Mouse (Mus musculus) liver, embryonic 14.5 days (tissue): ENCODE results near the gene Vegfa. TPM values are rescaled to one million over a fixed set of nuclear protein-coding genes. Genes with fewer than 3 reads are reported as not detected.
A peak's percentile ranks its signal among the peaks of the same experiment; 100 is the strongest.

Source experiments
- ATAC-seq: fragments of 200-750 bp; cut with Nextera tagmentation; 2 replicates; pipeline ENCODE4 v1.8.0; 2017; ENCODE audit warnings: moderate number of reproducible peaks, mild to moderate bottlenecking, moderate library complexity; ENCODE audit not compliant: insufficient read depth
- DNase-seq, 3 experiments: peaks; one replicate each; pipeline ENCODE4 v3.0.0-alpha.2; 2012 to 2013; ENCODE audit warnings: low read depth in 3 of 3, low spot score in 3 of 3
- H3K27ac ChIP-seq: fragments of 300-500 bp; sonication (generic); 2 replicates; pipeline ENCODE4 v1.5.1; 2014; ENCODE audit warnings: moderate library complexity, mild to moderate bottlenecking, control low read depth, inconsistent platforms
- H3K27me3 ChIP-seq: fragments of 300-500 bp; sonication (generic); 2 replicates; pipeline ENCODE4 v1.6.1; 2014; ENCODE audit warnings: mild to moderate bottlenecking, low read length, moderate library complexity; ENCODE audit not compliant: control insufficient read depth, insufficient read depth
- H3K36me3 ChIP-seq: fragments of 300-500 bp; sonication (generic); replicated peaks from 2 replicates; pipeline ENCODE4 v1.6.1; 2014; ENCODE audit warnings: low read depth; ENCODE audit not compliant: control insufficient read depth, insufficient read depth
- H3K4me1 ChIP-seq, 2 experiments: fragments of 200-500 bp in 1 of 2; fragments of 300-500 bp in 1 of 2; sonication (generic) in 1 of 2; replicated peaks; 2 replicates each; pipeline ENCODE4 v1.6.1; 2012 to 2014; ENCODE audit warnings: antibody characterized with exemption in 1 of 2, inconsistent platforms in 1 of 2, low read length in 1 of 2; ENCODE audit not compliant: control insufficient read depth in 2 of 2, insufficient read depth in 2 of 2
- H3K4me2 ChIP-seq: fragments of 300-500 bp; sonication (generic); 2 replicates; pipeline ENCODE4 v1.6.1; 2014; ENCODE audit warnings: low read depth, mild to moderate bottlenecking, control low read depth, moderate library complexity
- H3K4me3 ChIP-seq, 2 experiments: fragments of 200-500 bp in 1 of 2; fragments of 300-500 bp in 1 of 2; sonication (generic) in 1 of 2; 2 replicates each; pipeline ENCODE4 v1.5.1; 2012 to 2014; ENCODE audit warnings: low read depth in 2 of 2, low read length in 2 of 2, mild to moderate bottlenecking in 2 of 2, control low read depth in 1 of 2, inconsistent platforms in 1 of 2, moderate library complexity in 1 of 2; ENCODE audit not compliant: insufficient read depth in 1 of 2
- H3K9ac ChIP-seq: fragments of 300-500 bp; sonication (generic); replicated peaks from 2 replicates; pipeline ENCODE4 v1.6.1; 2014; ENCODE audit warnings: mild to moderate bottlenecking, control low read depth, moderate library complexity
- H3K9me3 ChIP-seq: fragments of 300-500 bp; sonication (generic); 2 replicates; pipeline ENCODE4 v1.6.1; 2016; ENCODE audit warnings: low read length, mixed read lengths; ENCODE audit not compliant: control insufficient read depth
- CTCF ChIP-seq: IDR thresholded peaks from 2 replicates; pipeline ENCODE4 v1.5.1; 2016; ENCODE audit warnings: antibody characterized with exemption, low read depth, control low read depth
- EP300 ChIP-seq: IDR thresholded peaks from 2 replicates; pipeline ENCODE4 v1.6.1; 2016; ENCODE audit warnings: antibody characterized with exemption, low read depth
- WGBS: fragments of 180-500 bp; shearing (Covaris S2); extraction: QIAGEN DNeasy Blood & Tissue Kit; methylation state at CpG from one replicate; pipeline ENCODE4 v1.1.7; 2014; ENCODE audit not compliant: insufficient replicate concordance; 5-methylcytosine and 5-hydroxymethylcytosine counted together
- polyA plus RNA-seq, 2 experiments: library from polyadenylated mRNA; depleted of rRNA in 1 of 2; stranded (reverse) in 1 of 2; unstranded in 1 of 2; fragments of >200 nt; fragmentation: Nextera tagmentation in 1 of 2; extraction: Ambion mirVana in 1 of 2; gene quantifications; 2 replicates each; pipeline versions ENCODE4 v1.2.1 to v1.2.3; 2012 to 2014

The Vegfa gene
- polyA plus RNA-seq, 2 experiments = 1.2 to 33.9 TPM

DNA sequence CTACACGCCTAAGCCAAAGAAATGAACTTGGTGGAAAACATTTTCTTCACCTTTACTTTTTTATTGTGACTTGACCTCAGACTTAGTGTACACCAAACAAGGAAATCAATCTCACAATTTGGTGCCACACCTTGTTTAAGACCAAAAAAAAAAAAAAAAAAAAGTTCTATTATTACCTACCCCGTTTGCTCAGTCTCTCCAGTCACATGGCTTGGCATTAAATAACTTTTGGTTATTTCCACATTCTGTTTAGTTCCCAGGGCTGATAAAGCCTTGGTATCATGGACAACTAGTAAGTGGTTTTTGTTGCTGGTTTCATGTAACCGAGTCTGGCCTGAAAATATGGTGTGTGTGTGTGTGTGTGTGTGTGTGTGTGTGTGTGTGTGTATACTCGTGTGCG, 12.8 kb upstream of the Vegfa start:
- no peak for TF ChIP-seq CTCF
- no peak for TF ChIP-seq EP300
- no peak for ATAC-seq
- 45% methylated on average over 5 of the region's 5 CpGs for WGBS

DNA sequence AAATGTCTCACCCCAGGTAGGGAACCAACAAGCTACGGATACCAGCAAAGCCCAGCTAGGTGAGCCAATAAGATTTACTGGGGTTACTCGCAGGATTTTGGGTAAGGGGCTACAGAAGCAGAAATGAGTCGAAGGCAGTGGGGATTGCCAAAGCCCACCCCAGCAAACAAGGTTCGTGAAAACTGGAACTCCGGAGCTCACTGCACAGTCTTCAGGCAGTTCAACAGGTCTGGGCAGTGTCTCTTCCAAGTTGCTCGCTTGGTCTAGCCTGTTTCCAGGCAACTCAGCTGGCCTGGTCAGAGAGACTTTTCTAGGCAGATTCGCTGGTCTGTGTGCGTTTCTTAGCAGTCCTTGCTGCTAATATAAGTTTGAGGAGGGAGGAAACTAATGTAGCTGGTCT, 10.0 kb upstream of the Vegfa start:
- no peak overlapping the region for H3K4me3 ChIP-seq
- H3K36me3 ChIP-seq = no peaks in the 10 kb centered on the region
- no peak overlapping the region for H3K9ac ChIP-seq
- H3K9me3 ChIP-seq = no peaks in the 10 kb centered on the region
- DNase-seq = no peak
- H3K27ac ChIP-seq = no peak overlapping the region
- no peak overlapping the region for H3K4me2 ChIP-seq
- ATAC-seq = no peak
- H3K27me3 ChIP-seq = no peaks in the 10 kb centered on the region
- TF ChIP-seq EP300 = no peak
- TF ChIP-seq CTCF = no peak
- peaks cover 3 to 13% of the 10 kb centered on the region in 2 experiments for H3K4me1 ChIP-seq
- WGBS = 73% methylated on average over 8 of the region's 8 CpGs

More for the DNA sequence above, 12.8 kb upstream of the Vegfa start:
- no peaks in the 10 kb centered on the region for H3K27me3 ChIP-seq
- H3K27ac ChIP-seq = no peak overlapping the region
- H3K4me2 ChIP-seq = no peak overlapping the region
- peaks cover 3 to 14% of the 10 kb centered on the region in 2 experiments for H3K4me1 ChIP-seq
- no peaks in the 10 kb centered on the region for H3K9me3 ChIP-seq
- H3K9ac ChIP-seq = no peak overlapping the region
- DNase-seq = no peak
- no peaks in the 10 kb centered on the region for H3K36me3 ChIP-seq
- H3K4me3 ChIP-seq = no peak overlapping the region

DNA sequence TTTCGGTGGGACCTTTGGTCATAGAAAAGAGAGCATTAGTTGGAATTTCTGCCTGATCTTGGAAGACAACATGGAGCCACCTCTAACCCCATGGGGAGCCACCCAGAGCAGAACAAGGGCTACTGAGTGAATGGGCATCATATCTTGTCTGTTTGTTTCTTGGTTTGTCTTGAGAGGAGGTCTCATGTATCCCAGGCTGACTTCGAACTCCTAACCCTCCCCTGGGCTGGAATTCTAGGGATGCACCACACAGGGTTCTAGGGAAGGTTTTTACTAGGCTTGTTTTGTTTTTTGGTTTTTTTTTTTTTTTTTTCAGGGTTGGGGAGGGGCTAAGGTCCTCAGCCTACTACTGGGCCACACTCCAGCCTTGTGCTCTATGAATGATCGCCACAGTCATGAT, 9.5 kb upstream of the Vegfa start:
- no peak for ATAC-seq
- Histone ChIP-seq H3K9me3 (no peaks in the 10 kb centered on the region), H3K27ac (no peak overlapping the region), H3K4me1 (peaks cover 3 to 13% of the 10 kb centered on the region in 2 experiments), H3K4me3 (no peak overlapping the region), H3K27me3 (no peaks in the 10 kb centered on the region), H3K4me2 (no peak overlapping the region), H3K36me3 (no peaks in the 10 kb centered on the region), H3K9ac (no peak overlapping the region)
- no peak for TF ChIP-seq EP300
- TF ChIP-seq CTCF = no peak
- DNase-seq = no peak
- WGBS = 49% methylated on average over 3 of the region's 3 CpGs

DNA sequence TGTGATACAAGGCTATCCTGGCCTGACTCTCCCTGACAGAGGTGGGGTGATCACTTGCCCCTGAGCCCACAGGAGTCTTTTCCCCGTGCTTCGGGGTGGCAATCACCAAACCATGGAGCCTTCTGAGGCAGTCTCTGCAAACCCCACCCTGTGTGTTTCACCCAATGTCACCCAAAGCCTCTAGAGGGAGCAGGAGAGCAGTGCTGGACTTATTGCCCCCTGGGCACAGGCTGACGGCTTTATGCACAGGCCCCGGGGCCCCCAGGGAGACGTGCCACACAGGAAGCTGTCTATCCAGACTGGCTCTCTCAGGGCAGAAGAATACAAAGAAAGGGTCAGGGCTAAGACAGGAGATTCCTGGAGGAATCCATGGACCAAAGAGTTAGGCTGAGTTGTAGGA, 9.1 kb upstream of the Vegfa start:
- Histone ChIP-seq H3K4me3 (no peak overlapping the region), H3K9me3 (no peaks in the 10 kb centered on the region), H3K27me3 (no peaks in the 10 kb centered on the region), H3K27ac (peak overlapping the region; percentile 39; the same call in 1 of the 2 replicates), H3K9ac (no peak overlapping the region), H3K36me3 (no peaks in the 10 kb centered on the region), H3K4me2 (peak overlapping the region; percentile 39; the same call in 1 of the 2 replicates), H3K4me1 (peaks cover 3 to 13% of the 10 kb centered on the region in 2 experiments)
- ATAC-seq = peak; percentile 69; the same call in 1 of the 2 replicates
- DNase-seq = peak in 2 of 3 experiments; percentile 43 to 46
- no peak for TF ChIP-seq EP300
- TF ChIP-seq CTCF = peak; percentile 91
- WGBS = 12% methylated on average over 5 of the region's 5 CpGs

DNA sequence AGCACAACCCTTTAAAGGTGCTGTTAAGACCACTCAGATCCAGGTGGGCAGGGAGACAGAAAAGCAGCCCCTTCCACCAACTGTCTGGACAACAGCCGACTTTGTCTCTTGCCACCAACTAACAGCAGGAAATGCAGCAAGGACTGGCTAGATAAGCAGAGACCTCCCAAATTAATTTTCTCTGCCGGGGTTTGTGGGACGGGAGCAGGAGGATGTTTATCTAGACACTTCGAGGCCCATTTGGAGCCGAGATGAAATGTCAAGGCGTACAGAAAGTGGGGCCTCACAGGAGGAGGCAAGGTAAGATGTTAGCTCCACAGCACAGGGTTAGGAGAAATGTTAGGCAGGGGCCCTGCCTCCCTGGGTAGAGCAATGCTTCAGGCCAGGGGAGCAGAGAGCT, 8.4 kb upstream of the Vegfa start:
- WGBS = 6% methylated on average over 6 of the region's 6 CpGs
- DNase-seq = no peak
- Histone ChIP-seq H3K36me3 (no peaks in the 10 kb centered on the region), H3K9ac (peak overlapping the region; percentile 9; the same call in 1 of the 2 replicates), H3K4me1 (peaks cover 3 to 13% of the 10 kb centered on the region in 2 experiments), H3K9me3 (no peaks in the 10 kb centered on the region), H3K27ac (peak overlapping the region; percentile 39), H3K4me2 (peak overlapping the region; percentile 39), H3K27me3 (no peaks in the 10 kb centered on the region), H3K4me3 (no peak overlapping the region)
- peak; percentile 61; the same call in 1 of the 2 replicates for ATAC-seq
- TF ChIP-seq CTCF (no peak), EP300 (0 out of 2 replicates have a peak, but pooled peaks have one; percentile 13)
